Mouse (Mus musculus) gastrocnemius, adult 2 months (tissue): ENCODE measurements around the gene Nat8f4. TPM values are rescaled to one million over a fixed set of nuclear protein-coding genes. Genes with fewer than 3 reads are reported as not detected.
"Not testable (repeated sequence)": the region's sequence is repeated elsewhere in the genome, so short reads cannot be mapped to it uniquely, and the experiment has no call there.

Source experiments
- DNase-seq: peaks from one replicate; pipeline ENCODE4 v3.0.0; 2022
- H3K27ac ChIP-seq: fragments of 200-600 bp; 2 replicates; pipeline ENCODE4 v1.8.1; 2022; ENCODE audit warnings: mild to moderate bottlenecking
- H3K4me3 ChIP-seq: fragments of 200-600 bp; 2 replicates; pipeline ENCODE4 v1.8.1; 2022; ENCODE audit warnings: mild to moderate bottlenecking, moderate library complexity
- CTCF ChIP-seq: fragments of 200-600 bp; IDR thresholded peaks from 2 replicates; pipeline ENCODE4 v1.8.1; 2022; ENCODE audit warnings: antibody characterized with exemption, mild to moderate bottlenecking, moderate library complexity
- intact Hi-C: fragments of 180-260 bp; cut with DNase I; formaldehyde crosslinking; loops from one replicate; pipeline ENCODE4 v1.15.1; 2025
- total RNA-seq, 2 experiments: library from RNA; stranded (reverse); gene quantifications; 2 replicates each; pipeline ENCODE4 v1.2.3; 2021

Gene Nat8f4
- total RNA-seq, 2 experiments from 2014 or later: 0.15 to 0.28 TPM

DNA sequence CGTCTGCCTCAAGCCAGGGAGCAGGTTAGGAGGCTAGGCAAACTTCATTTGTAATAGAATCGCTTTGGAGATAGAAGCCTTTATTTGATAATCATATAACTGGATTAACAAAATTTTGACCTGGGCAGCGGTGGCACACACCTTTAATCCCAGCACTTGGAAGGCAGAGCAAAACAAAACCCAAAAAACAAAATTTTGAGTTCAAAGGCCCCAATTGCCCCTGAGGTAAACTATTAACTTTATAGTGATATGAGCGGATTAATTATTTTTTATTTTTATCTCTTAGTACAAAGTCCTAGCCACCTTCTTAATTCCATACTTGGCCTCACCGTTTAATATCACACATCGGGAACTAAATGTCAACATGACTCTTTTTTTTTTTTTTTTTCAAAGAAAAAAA is 11.9 kb upstream of the Nat8f4 start:
- H3K27ac ChIP-seq: peak overlapping the region; percentile 92

GRCm38 (mm10) chr6:85915539-85916513 is 11.1 kb upstream of the Nat8f4 start, which contains the start of gene Nat8f1:
Gene Nat8f1 (minus strand): TSS chr6:85915687.
- intact Hi-C loops: loop anchor here (2.0 to 10.0 kb wide), 2 partner anchors 45 to 331 kb away; partner anchors contain the start of genes Alms1 and Dusp11
- TF ChIP-seq CTCF: peak; percentile 71
- peak; percentile 92 for DNase-seq
- peak within 1 kb of the TSS; percentile 92 for H3K27ac ChIP-seq
- H3K4me3 ChIP-seq: peak within 1 kb of the TSS; percentile 77

More for the DNA sequence above, 11.9 kb upstream of the Nat8f4 start:
- intact Hi-C loops: loop anchor here (10.0 kb wide), 1 partner anchor 332 kb away; the partner anchor contains the start of gene Alms1
- peak overlapping the region; percentile 77 for H3K4me3 ChIP-seq
- no peak for TF ChIP-seq CTCF
- no peak for DNase-seq

- no peak for DNase-seq
- no peak for TF ChIP-seq CTCF
- Histone ChIP-seq H3K4me3 (peak overlapping the region; percentile 77), H3K27ac (peak overlapping the region; percentile 92)
- intact Hi-C loops: loop anchor here (2.0 to 10.0 kb wide), 2 partner anchors 46 to 330 kb away; partner anchors contain the start of genes Alms1 and Dusp11
Observed at GRCm38 (mm10) chr6:85915141-85915538, 10.5 kb upstream of the Nat8f4 start.

- no peak for DNase-seq
- intact Hi-C loops: loop anchor here (10.0 kb wide), 1 partner anchor 327 kb away; the partner anchor contains the start of gene Alms1
- Histone ChIP-seq H3K4me3 (no peak within 1 kb of the TSS), H3K27ac (no peak within 1 kb of the TSS)
- no peak for TF ChIP-seq CTCF
Observed at GRCm38 (mm10) chr6:85911587-85911986, 6.9 kb upstream of the Nat8f4 start, which contains the start of gene Tprkb. Gene Tprkb (plus strand): TSS chr6:85911865.

DNA sequence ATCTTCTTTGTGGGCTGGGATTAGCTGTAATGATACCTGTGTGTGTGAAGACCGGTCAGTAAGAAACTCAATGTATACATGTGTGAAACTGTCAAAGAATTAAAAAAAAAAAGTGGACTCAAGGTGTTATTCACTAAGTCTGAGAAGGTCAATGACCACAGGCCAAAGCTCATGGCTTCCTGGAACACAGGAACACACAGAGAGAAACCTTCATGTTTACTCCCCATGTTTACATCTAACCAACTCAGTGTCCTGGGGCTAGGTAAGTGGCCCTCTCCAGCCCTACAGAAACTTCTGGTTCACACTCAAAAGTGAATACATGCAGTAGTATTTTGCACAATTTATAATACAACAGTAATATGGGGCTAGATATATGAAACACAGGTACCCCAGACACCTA is 5.0 kb upstream of the Nat8f4 start:
- TF ChIP-seq CTCF: no peak
- H3K4me3 ChIP-seq: no peak overlapping the region
- no peak for DNase-seq
- H3K27ac ChIP-seq: no peak overlapping the region
- intact Hi-C loops: loop anchor here (10.0 kb wide), 1 partner anchor 325 kb away; the partner anchor contains the start of gene Alms1

GRCm38 (mm10) chr6:85908341-85908740 is 3.7 kb upstream of the Nat8f4 start:
- intact Hi-C loops: no loop called here

DNA sequence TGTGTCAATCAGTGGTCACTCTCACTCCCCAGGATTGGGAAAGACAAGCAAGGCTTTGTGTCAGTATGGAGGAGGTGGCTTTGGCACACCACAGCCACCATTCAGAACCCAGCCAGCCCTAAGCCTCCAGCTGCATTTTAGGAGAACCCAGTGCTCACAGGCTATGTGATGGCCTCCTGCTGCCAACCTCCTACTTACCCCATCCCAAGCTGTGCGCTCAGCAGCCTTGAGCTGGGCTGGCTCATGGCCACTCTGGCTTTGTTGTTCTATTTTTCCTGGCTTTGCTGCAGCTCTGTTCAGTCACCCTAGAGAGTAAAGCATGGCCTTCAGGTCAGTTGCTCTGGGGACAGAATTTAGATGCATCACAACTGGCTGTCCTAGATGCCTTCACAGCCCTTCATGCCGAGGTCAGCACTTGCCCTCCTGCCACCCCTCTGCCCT is 2.2 kb upstream of the Nat8f4 start:
- H3K4me3 ChIP-seq, intact Hi-C loops, H3K27ac ChIP-seq: not testable (repeated sequence)
- peak; percentile 26 for DNase-seq

More at GRCm38 (mm10) chr6:85908341-85908740, 3.7 kb upstream of the Nat8f4 start:
- TF ChIP-seq CTCF: no peak
- Histone ChIP-seq H3K27ac (no peak overlapping the region), H3K4me3 (no peak overlapping the region)
- no peak for DNase-seq

- intact Hi-C loops: no loop called here
- H3K27ac ChIP-seq: no peak overlapping the region
- no peak for TF ChIP-seq CTCF
- H3K4me3 ChIP-seq: no peak overlapping the region
- no peak for DNase-seq
Observed at GRCm38 (mm10) chr6:85902303-85902702, 2.4 kb downstream of the Nat8f4 start.

GRCm38 (mm10) chr6:85898596-85899475 is 5.8 kb downstream of the Nat8f4 start:
- H3K4me3 ChIP-seq, H3K27ac ChIP-seq, DNase-seq: not testable (repeated sequence)
- intact Hi-C loops: loop anchor here (5.0 kb wide), 1 partner anchor 62 kb away; no protein-coding TSS in a partner anchor

GRCm38 (mm10) chr6:85895061-85895648 is 9.5 kb downstream of the Nat8f4 start:
- TF ChIP-seq CTCF: peak; percentile 62
- intact Hi-C loops: loop anchor here (5.0 kb wide), 1 partner anchor 58 kb away; no protein-coding TSS in a partner anchor
- not testable (repeated sequence) for H3K4me3 ChIP-seq, H3K27ac ChIP-seq
- peak; percentile 41 for DNase-seq

DNA sequence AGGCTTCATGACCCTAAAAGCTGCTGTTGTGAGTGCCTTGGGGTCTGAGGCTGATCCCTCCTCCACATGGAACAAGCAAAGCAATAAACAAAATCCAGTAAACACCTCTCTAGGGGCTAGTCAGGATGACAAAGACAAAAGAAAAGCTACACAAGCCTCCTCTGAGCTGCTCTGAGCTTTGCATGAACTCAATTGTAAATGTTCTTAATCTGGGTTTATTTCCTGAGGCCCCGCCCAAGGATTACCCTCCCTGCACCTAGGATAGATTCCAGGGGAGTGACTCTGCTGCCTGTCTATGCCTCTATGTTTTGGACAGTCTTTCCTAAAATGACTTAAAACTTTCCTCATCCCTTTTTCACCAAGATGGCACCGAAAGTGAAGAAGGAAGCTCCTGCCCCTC is 15.7 kb downstream of the Nat8f4 start:
- Histone ChIP-seq H3K4me3 (no peak overlapping the region), H3K27ac (no peak overlapping the region)
- no peak for TF ChIP-seq CTCF
- intact Hi-C loops: no loop called here
- no peak for DNase-seq

- no peak for TF ChIP-seq CTCF
- Histone ChIP-seq H3K27ac (no peak overlapping the region), H3K4me3 (no peak overlapping the region)
- DNase-seq: no peak
- intact Hi-C loops: no loop called here
Observed at GRCm38 (mm10) chr6:85884311-85884710, 20.4 kb downstream of the Nat8f4 start.

DNA sequence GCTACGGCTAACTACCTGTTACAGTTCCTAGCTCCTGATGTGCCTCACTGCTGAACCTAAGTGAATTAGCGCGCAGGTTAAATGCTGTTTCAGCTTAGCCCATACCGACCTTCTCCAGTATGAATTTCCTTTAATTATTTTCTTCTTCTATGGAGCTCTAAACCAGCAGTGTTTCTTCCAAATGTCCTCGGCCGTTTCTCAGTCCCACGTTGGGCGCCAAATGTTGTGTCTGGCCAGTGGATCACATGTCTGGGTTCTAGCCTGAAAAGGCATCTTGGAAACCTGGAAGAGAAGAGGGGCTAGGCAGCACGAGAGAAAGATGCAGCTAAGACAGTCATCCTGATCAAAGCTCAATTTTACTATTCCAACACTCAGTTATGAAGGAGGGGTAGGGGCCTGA is 21.4 kb downstream of the Nat8f4 start:
- intact Hi-C loops, H3K4me3 ChIP-seq, DNase-seq, H3K27ac ChIP-seq: not testable (repeated sequence)

DNA sequence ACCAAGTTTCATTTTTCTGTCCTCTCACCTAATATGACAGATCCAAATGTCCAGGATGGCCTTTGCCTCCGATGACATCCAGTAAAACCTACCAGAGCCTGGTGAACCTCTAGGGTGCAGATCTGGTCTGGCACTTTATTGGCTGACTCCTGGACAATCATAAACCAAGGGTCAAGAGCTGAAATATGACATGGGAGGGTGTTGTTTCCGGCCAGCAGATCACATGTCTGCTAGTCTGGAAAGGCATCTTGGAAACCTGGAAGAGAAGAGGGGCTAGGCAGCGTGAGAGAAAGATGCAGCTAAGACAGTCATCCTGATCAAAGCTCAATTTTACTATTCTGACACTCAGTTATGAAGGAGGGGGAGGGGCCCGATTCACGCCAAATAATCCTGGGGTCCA is 35.7 kb downstream of the Nat8f4 start, which contains the start of gene Nat8f2:
TSS of gene Nat8f2 (minus strand) at position 153 of the 400 bp plus-strand sequence.
- DNase-seq, H3K4me3 ChIP-seq, intact Hi-C loops, H3K27ac ChIP-seq: not testable (repeated sequence)
